Mouse (Mus musculus): ENCODE measurements around the gene Txn2. TPM values are rescaled to one million over a fixed set of nuclear protein-coding genes. Genes with fewer than 3 reads are reported as not detected.

Txn2 gene
- 154 and 174 TPM in 2 replicates for polyA plus RNA-seq (2015; fragmentation: Nextera tagmentation; extraction: Ambion mirVana)

DNA sequence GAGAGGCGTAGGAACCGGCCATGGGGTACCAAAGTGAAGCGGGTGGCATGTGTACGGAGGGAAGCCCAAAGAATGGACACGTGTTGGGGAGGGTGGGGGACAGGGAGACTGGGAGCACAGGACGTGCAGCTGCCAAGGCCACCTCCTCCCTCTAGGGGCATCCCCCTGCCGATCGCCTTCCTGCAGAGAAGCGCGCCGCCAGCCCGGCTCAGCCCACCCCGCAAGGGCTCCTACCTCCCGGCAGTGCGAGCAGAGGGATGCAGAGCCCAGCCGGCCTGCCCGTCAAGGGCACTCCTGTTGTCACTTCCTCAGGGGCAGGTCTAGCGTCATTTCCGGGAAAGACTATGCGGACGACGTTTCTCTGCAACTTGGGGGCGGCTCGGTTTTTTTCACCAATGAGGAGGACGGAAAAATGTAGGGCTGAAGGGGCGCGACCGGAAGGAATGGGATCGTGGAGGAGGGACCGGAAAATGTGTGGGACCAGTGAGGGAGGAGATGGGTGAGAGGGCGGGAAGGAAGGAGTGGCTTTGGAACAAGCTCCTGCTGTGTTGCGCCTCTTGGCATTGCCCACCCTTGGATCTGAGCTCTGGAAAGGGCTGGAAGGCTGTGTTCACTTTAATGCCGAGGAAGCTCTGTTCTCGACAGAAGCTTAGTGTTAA, at the start of gene Txn2:
Txn2 (minus strand) TSS at position 334 of the 659 bp plus-strand sequence.

DNA sequence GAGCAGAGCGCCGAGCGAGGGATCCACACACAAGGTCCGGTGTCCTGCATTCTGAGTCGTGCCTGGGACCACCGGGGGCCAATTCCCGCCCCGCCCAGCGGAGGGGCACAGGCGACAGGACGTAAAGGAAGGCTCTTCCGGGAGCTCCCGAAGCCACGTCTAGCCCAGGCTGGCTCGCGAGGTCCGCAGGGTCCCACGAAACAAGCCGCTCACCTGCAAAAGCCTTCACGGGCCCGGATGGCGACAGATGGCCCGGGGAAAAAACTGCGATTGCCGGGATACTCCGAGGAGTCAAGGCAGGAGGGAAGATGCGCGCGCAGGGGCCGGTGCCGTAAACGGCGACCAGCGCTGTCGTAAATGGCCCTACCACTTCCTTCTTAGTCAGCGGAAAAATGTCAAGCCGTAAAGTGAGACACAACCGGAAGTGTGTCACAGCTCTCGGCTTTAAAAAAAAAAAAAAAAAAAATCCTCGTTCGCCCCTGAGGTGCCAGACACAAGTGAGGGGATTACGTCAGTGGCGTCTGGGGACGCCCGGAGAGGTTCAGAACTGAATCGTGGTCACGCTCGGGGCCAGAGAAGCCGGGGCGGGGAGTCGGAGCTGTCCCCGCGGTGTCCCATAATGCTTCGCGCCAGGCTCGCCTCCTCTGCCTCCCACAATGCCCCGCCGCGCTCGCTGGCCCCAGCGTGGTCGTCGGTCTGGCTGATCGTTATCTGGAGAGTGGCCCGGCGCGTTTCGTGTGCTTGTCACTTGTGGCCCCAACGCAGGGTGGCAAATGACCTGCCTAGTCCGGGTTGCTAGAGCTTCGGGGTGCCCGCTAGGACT, 41.9 kb upstream of the Txn2 start, which contains the start of gene Eif3d:
Eif3d (minus strand) TSS at position 344 of the 823 bp plus-strand sequence.

DNA sequence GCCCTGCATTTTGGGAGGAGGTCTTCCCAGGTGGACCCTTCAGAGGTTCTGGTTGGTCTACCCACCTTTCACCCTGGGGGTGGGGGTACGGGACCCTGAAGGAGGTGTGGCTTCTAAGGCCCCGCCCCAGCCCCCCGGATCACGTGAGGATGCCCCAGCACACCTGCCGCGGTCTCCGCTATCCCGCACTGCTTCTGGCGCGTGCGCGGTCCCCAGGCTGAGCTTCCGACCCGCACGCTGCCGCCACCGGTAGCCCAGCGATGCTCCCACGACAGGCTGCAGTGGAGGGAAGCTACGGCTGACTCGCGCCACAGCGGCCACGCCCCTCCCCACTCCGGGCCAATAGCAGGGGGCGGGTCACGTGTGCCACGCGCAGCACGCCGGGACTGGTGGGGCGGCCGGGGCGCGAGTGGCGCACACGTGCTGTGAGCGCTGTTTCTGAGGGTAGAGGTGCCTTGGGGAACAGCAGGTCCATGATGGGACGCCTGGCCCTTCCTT, 27.6 kb upstream of the Txn2 start, which contains the start of gene Foxred2:
Foxred2 (minus strand) TSS at position 319 of the 498 bp plus-strand sequence.

Other genes starting within 250 kb of the Txn2 start
- gene Apol7e, start 230.1 kb downstream of the Txn2 start, polyA plus RNA-seq (2015; fragmentation: Nextera tagmentation; extraction: Ambion mirVana): 0.18 and 0.33 TPM in 2 replicates
- gene Apol9b, start 200.0 kb downstream of the Txn2 start, polyA plus RNA-seq (2015; fragmentation: Nextera tagmentation; extraction: Ambion mirVana): 0.79 and 1.4 TPM in 2 replicates
- 0.05 and 0.15 TPM in 2 replicates for gene Apol8, start 172.0 kb downstream of the Txn2 start, polyA plus RNA-seq (2015; fragmentation: Nextera tagmentation; extraction: Ambion mirVana)
- gene Myh9, start 86.8 kb downstream of the Txn2 start, polyA plus RNA-seq (2015; fragmentation: Nextera tagmentation; extraction: Ambion mirVana): 53.6 and 63.8 TPM in 2 replicates
- 0.45 and 0.73 TPM in 2 replicates for gene Foxred2, start 27.7 kb upstream of the Txn2 start, polyA plus RNA-seq (2015; fragmentation: Nextera tagmentation; extraction: Ambion mirVana)
- 104 and 118 TPM in 2 replicates for gene Eif3d, start 41.8 kb upstream of the Txn2 start, polyA plus RNA-seq (2015; fragmentation: Nextera tagmentation; extraction: Ambion mirVana)
- gene Cacng2, start 191.0 kb upstream of the Txn2 start, polyA plus RNA-seq (2015; fragmentation: Nextera tagmentation; extraction: Ambion mirVana): 0.06 TPM in 1 of 2 replicates, not detected in the other
- gene Ift27, start 245.1 kb upstream of the Txn2 start, polyA plus RNA-seq (2015; fragmentation: Nextera tagmentation; extraction: Ambion mirVana): 59.6 and 69.9 TPM in 2 replicates